In genomic region chr17:48543301-48543765, GRCm38 (mm10) we compare ENCODE assay signal across 10 mouse cellular contexts.
DNase-seq lines count a peak whose midpoint lies in the region; ATAC-seq lines count a peak whose summit lies in the region.
"Had no signal": no experiment of that assay in that cellular context is flagged by ENCODE, and none has a peak within 500 bp of the region (broad histone marks: within the 10 kb centered on the region; RNA-seq: fewer than 3 reads in every experiment).

No protein-coding gene starts in this region.

- 66% methylated on average over 15 of the region's 15 CpGs for WGBS in hindbrain, embryonic 13.5 days
- WGBS in hindbrain, embryonic 11.5 days, result 72% methylated on average over 15 of the region's 15 CpGs
- WGBS in heart, embryonic 11.5 days (ENCODE audit: insufficient replicate concordance), result 67% methylated on average over 15 of the region's 15 CpGs

- H3K27ac ChIP-seq in hindbrain, embryonic 13.5 days, result peak overlapping the region; percentile 62
- H3K27ac ChIP-seq in hindbrain, embryonic 11.5 days (ENCODE audit: low read depth, low read length), result no peak overlapping the region
- H3K27ac ChIP-seq in heart, embryonic 11.5 days (ENCODE audit: low read depth, low read length), result no peak overlapping the region
- H3K27ac ChIP-seq: liver, embryonic 15.5 days had no signal

- H3K36me3 ChIP-seq in hindbrain, embryonic 13.5 days, result no peaks in the 10 kb centered on the region
- H3K36me3 ChIP-seq in hindbrain, embryonic 11.5 days (ENCODE audit: control insufficient read depth, insufficient read depth, low read length), result no peaks in the 10 kb centered on the region
- H3K36me3 ChIP-seq in heart, embryonic 11.5 days (ENCODE audit: control insufficient read depth, insufficient read depth, low read length), result no peaks in the 10 kb centered on the region
- H3K36me3 ChIP-seq: liver, embryonic 15.5 days had no signal

- peaks cover 19% of the 10 kb centered on the region for H3K4me1 ChIP-seq in hindbrain, embryonic 13.5 days (replicated peaks)
- no peaks in the 10 kb centered on the region for H3K4me1 ChIP-seq in hindbrain, embryonic 11.5 days (replicated peaks; ENCODE audit: control insufficient read depth, insufficient read depth, low read length)
- no peaks in the 10 kb centered on the region for H3K4me1 ChIP-seq in heart, embryonic 11.5 days (ENCODE audit: control insufficient read depth, insufficient read depth, low read length)
- H3K4me1 ChIP-seq: liver, embryonic 15.5 days had no signal

- H3K9me3 ChIP-seq in hindbrain, embryonic 13.5 days, result no peaks in the 10 kb centered on the region
- H3K9me3 ChIP-seq in hindbrain, embryonic 11.5 days (ENCODE audit: control insufficient read depth, low read length), result no peaks in the 10 kb centered on the region
- 0 out of 2 replicates have a peak, but pooled peaks cover 3% of the 10 kb centered on the region for H3K9me3 ChIP-seq in heart, embryonic 11.5 days (replicated peaks; ENCODE audit: control insufficient read depth, low read length)
- H3K9me3 ChIP-seq: liver, embryonic 15.5 days had no signal

- no peak overlapping the region for H3K9ac ChIP-seq in hindbrain, embryonic 13.5 days
- H3K9ac ChIP-seq in hindbrain, embryonic 11.5 days (ENCODE audit: low read depth, low read length), result no peak overlapping the region
- H3K9ac ChIP-seq in heart, embryonic 11.5 days (ENCODE audit: low read depth, low read length), result no peak overlapping the region
- H3K9ac ChIP-seq: liver, embryonic 15.5 days had no signal

- no peak for ATAC-seq in hindbrain, embryonic 13.5 days (ENCODE audit: low FRiP score)
- ATAC-seq in hindbrain, embryonic 11.5 days (ENCODE audit: low FRiP score), result no peak
- no peak for ATAC-seq in megakaryocyte progenitor cell, adult 5-6 weeks (replicated peaks; ENCODE audit: poor library complexity)
- no peak for ATAC-seq in heart, embryonic 11.5 days (replicated peaks; ENCODE audit: insufficient number of reproducible peaks, low FRiP score, low TSS enrichment)

- H3K4me2 ChIP-seq in hindbrain, embryonic 13.5 days, result peak overlapping the region; percentile 40
- no peak overlapping the region for H3K4me2 ChIP-seq in hindbrain, embryonic 11.5 days (replicated peaks; ENCODE audit: low read depth, low read length)
- no peak overlapping the region for H3K4me2 ChIP-seq in heart, embryonic 11.5 days
- H3K4me2 ChIP-seq: liver, embryonic 15.5 days had no signal

- intact Hi-C loops in heart, postnatal 36 days (cut with DNase I), result no loop called here

- no peak for DNase-seq in hindbrain, embryonic 11.5 days (ENCODE audit: low spot score)
- DNase-seq in frontal cortex, adult 2 months (ENCODE audit: extremely low spot score in 1 of 2, low spot score in 1 of 2), result peak; percentile 60 to 83
- peak; percentile 44 to 54 for DNase-seq in layer of hippocampus, postnatal 10 days (ENCODE audit: low spot score in 2 of 2)
- DNase-seq in right cerebral cortex, adult 18-20 months, result peak; percentile 75
- DNase-seq in heart, postnatal 36 days, result no peak

- H3K27me3 ChIP-seq in hindbrain, embryonic 13.5 days, result no peaks in the 10 kb centered on the region
- H3K27me3 ChIP-seq in hindbrain, embryonic 11.5 days (ENCODE audit: control insufficient read depth, insufficient read depth, low read length), result no peaks in the 10 kb centered on the region
- peaks cover 3% of the 10 kb centered on the region; the same call in 1 of the 2 replicates for H3K27me3 ChIP-seq in heart, embryonic 11.5 days (ENCODE audit: control insufficient read depth, insufficient read depth, low read length)
- H3K27me3 ChIP-seq: liver, embryonic 15.5 days had no signal

- H3K4me3 ChIP-seq in hindbrain, embryonic 13.5 days, result no peak overlapping the region
- H3K4me3 ChIP-seq in hindbrain, embryonic 11.5 days (ENCODE audit: low read depth, low read length), result no peak overlapping the region
- H3K4me3 ChIP-seq in heart, embryonic 11.5 days (ENCODE audit: low read depth, low read length), result no peak overlapping the region
- H3K4me3 ChIP-seq: erythroblast, embryonic 14.5 days; liver, embryonic 15.5 days had no signal

Comparison
In these comparisons a context has a peak if more than half of its experiments do, and no peak if none do; other contexts are left out.
1. DNase-seq: peak in frontal cortex, adult 2 months (2 of 2), layer of hippocampus, postnatal 10 days (2 of 2) and right cerebral cortex, adult 18-20 months (single experiment); none in hindbrain, embryonic 11.5 days (single experiment) and heart, postnatal 36 days (0 of 2).